Mouse (Mus musculus) brown adipose tissue, adult 24 weeks (tissue): Measurements from ENCODE around the gene Kazn. TPM values are rescaled to one million over a fixed set of nuclear protein-coding genes. Genes with fewer than 3 reads are reported as not detected.

Source experiments
- H3K27ac ChIP-seq: fragments of 200-500 bp; replicated peaks from 2 replicates; pipeline ENCODE4 v1.5.1; 2012; ENCODE audit warnings: low read depth, mild to moderate bottlenecking, low read length
- H3K4me1 ChIP-seq: fragments of 200-500 bp; 2 replicates; pipeline ENCODE4 v1.6.1; 2012; ENCODE audit warnings: low read length, mixed read lengths; ENCODE audit not compliant: control insufficient read depth, insufficient read depth, insufficient read length
- H3K4me3 ChIP-seq: fragments of 200-500 bp; 2 replicates; pipeline ENCODE4 v1.5.1; 2012; ENCODE audit warnings: low read depth, mild to moderate bottlenecking, low read length, moderate library complexity; ENCODE audit not compliant: insufficient read depth
- polyA plus RNA-seq: library from polyadenylated mRNA; stranded (reverse); fragments of >200 nt; gene quantifications from 2 replicates; pipeline ENCODE4 v1.2.4, GENCODE M21; 2012; ENCODE audit not compliant: missing spikeins, insufficient read depth, insufficient read length

The Kazn gene
- polyA plus RNA-seq, 1 experiment: 0.79 TPM

DNA sequence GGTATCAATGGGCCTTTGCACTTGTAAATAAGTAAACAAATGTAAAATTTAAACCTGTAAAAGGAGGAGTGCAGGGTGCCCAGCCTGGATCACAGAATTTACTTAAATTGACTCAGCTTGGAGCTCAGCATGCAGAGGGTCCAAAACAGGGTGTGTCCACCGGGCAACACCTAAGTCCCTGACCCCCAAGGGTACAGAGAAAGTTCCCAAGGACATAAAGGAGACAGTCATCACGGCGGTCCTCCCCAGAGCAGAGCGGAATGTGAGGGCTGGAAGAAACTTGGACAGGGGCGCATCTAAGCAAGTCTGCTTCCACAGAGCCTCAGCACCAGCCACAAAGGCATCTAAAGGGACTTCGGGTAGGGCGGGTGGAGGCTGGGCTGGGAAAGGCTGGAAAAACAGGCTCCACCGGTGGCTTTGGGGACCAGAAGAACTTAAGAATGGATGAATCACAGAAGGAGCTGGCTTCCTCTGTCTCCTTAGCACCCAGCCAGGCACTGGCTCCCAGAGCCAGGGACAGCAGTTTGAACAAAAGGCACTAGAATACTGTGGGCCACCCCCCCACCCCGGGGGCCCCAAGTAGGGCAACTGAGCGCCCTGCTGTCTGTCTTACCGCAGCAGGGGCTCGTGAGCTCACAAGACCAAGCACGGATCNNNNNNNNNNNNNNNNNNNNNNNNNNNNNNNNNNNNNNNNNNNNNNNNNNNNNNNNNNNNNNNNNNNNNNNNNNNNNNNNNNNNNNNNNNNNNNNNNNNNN, 10.2 kb downstream of the Kazn start:
- H3K27ac ChIP-seq: no peak overlapping the region
- peaks cover 4% of the 10 kb centered on the region; the same call in 1 of the 2 replicates for H3K4me1 ChIP-seq
- H3K4me3 ChIP-seq: no peak overlapping the region

DNA sequence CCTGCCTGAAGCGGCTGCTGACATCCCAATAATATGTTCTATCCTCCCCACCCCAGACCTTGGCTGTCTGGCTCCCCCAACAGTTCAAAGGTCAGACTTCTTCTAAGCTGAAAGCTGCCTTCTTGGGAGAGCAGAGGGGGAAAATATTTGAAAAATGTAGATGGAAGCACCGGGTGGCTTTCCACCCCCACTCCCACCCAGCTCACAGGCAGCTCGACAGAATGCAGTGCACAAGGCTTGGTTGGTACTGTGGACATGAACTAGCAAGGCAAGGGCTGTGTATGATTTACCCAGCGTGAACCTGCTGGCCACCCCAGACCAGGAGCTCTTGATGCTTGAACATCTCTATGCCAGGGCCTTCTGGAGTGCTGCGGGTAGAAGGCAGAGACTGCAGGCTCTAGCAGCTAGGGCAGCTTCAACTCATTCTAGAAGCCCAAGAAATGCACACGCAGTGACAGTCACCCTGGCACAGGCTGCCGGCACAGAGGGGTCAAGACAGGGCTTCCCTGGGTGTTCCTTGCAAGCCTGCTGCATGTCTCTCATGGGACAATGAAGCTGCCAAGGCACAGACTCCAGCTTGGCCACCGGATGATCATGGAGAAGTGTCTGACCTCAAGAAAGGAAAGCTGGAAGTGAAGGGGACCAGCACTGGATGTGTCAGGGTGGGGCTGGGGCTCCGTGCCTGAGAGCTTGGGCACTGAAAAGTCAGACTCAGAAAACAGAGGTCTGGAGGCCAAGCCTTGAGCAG, 15.1 kb downstream of the Kazn start:
- peaks cover 5% of the 10 kb centered on the region; the same call in 1 of the 2 replicates for H3K4me1 ChIP-seq
- no peak overlapping the region for H3K27ac ChIP-seq

DNA sequence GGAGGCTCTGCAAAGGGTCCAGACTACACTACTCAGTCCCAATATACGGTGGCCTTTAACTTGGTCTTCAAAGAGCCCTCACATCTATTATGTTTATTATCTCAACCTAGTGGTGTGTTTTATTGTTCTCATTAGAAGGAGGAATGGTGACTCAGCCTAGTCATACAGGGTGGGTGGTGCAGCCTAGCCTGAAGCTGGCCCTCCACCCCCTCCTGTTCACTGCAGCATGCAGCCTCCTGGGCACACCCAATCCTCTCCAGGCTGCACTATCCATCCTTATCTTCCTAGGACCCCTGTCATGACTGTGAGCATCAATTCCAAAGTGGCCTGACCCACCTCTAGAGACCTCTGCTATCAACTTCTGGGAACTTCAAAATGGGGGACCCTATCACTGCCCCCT, 16.8 kb downstream of the Kazn start:
- H3K4me3 ChIP-seq: no peak overlapping the region
- H3K4me1 ChIP-seq: peaks cover 5% of the 10 kb centered on the region; the same call in 1 of the 2 replicates
- H3K27ac ChIP-seq: no peak overlapping the region

More for the DNA sequence above, 15.1 kb downstream of the Kazn start:
- no peak overlapping the region for H3K4me3 ChIP-seq

DNA sequence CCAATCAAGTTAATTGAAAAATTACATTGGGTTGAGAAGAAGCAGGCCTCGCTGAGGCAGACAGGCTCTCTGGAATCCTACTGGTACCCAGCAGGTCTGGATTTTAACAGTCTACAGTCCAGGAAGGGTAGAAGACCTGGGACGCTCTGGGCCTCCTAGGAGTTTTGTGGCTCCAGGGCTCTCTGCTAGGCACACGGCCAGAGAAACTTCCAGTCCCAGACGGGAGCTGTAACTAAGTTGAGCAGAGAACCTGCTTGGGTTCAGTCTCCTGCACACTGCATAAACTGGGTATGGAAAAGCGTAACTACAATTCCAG, 17.5 kb downstream of the Kazn start:
- peaks cover 5% of the 10 kb centered on the region; the same call in 1 of the 2 replicates for H3K4me1 ChIP-seq
- no peak overlapping the region for H3K4me3 ChIP-seq
- no peak overlapping the region for H3K27ac ChIP-seq

DNA sequence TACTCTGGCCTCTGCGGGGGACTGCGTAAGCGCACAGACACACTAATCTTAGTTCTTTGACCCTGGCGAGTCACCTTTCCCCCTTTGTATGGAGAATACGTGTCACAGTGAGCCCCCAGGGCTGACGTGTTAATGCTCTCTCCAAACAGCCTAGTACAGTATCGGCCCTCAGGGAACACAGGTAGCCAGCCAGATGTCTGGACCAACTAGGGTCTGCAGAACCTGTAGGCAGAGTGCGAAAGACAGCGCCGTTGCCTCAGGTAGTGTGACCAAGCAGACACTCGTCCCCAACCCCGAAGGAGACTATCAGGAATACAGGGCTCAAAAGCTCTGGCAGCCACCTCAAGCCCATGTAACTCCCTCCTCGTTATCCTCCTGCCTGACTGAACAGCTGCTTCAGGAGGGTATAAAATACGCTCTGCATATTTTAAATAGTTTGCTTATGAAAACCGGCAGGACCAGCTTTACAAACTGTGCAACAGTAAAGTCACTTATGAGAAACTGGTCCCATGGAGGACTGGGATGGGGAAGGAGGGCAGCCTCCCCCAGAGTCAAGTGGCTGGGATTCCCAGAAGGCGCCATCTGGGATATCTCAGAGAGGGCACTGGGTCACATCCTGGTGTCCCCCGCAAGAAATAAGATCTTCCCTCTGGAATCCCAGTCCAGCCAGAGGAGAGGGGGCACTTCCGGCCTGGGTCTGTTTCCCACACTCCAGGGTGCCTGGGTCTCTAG, 18.0 kb downstream of the Kazn start:
- H3K27ac ChIP-seq: no peak overlapping the region
- no peak overlapping the region for H3K4me3 ChIP-seq
- peaks cover 5% of the 10 kb centered on the region; the same call in 1 of the 2 replicates for H3K4me1 ChIP-seq

DNA sequence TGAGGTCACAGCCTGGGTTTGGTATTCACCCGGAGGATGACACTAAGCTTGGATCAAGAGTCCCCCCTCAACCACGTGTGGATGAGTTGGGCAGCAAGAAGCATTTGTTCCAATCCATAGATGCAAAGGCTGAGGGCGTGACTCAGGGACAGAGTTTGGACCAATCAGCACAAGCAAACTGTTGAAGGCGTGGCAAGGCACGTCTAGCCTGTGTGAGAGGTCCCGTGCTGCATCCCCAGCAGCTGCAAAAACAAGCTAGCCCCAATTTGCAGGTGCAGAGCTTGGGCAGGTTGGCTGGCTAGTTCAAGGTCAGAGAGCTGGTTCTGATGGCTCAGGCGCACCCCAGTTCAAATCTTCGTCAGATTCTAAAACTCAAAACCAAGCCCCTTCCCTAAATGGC, 20.2 kb downstream of the Kazn start:
- H3K27ac ChIP-seq: no peak overlapping the region
- H3K4me3 ChIP-seq: no peak overlapping the region
- peaks cover 1% of the 10 kb centered on the region; the same call in 1 of the 2 replicates for H3K4me1 ChIP-seq

DNA sequence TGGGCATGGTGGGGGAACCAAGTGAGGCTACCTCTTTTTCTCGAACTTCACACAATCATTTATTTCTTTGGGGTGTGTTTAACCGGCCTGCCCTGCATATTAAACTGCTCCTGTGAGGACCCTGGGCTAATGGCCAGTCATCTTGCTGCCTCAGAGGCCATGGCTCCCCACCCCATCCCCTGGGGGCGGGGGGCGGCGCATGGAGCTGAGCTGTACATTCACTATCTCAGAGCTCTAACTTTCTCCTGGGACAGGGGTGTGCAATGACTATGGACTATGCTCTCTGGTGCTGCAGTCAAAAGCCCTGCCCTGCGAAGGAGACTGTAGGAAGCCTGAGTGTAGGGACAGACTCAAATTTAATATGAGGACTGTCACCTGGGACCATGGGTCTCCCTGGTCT, 22.2 kb downstream of the Kazn start:
- no peaks in the 10 kb centered on the region for H3K4me1 ChIP-seq
- H3K4me3 ChIP-seq: no peak overlapping the region
- H3K27ac ChIP-seq: no peak overlapping the region

DNA sequence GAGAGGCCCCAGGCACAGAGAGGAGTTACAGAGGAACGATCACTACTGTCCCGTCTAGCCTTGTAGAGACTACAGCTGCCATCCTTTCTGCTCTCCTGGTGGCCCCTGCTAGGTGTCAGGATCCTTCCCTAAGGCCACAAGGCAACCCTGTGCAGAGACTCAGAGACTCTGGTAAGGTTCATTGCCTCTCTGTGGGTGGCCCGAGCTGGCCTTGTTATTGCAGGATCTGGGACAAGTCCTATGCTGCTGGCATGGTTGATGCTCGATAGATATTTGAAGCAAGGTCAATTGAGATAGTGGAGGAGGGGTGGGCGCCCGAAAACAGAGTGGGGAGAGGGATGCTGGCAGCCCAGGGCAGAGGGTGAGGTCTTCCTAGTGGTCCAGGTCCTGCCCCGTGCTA, 23.4 kb downstream of the Kazn start:
- no peak overlapping the region for H3K4me3 ChIP-seq
- no peaks in the 10 kb centered on the region for H3K4me1 ChIP-seq
- no peak overlapping the region for H3K27ac ChIP-seq

DNA sequence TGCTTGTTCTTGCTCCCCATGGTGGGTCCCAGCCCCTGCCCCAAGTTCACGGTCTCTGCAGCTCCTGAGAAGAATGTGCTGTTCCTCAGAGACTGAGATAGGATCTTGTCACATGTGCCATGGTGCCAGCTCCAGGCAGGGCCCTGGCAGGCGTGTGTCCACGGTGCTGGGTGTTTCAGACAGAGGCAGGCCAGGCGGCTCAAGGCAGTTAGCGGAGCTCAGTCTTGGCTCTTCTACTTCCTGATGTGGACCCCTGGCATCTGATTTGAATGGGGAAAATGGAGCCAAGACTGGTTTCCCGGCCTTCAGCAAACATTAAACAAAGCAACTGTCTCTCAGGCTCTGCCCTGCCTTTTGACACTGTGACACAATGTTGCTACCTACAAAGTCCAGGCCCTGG, 24.7 kb downstream of the Kazn start:
- H3K4me3 ChIP-seq: no peak overlapping the region
- no peak overlapping the region for H3K27ac ChIP-seq
- H3K4me1 ChIP-seq: no peaks in the 10 kb centered on the region

DNA sequence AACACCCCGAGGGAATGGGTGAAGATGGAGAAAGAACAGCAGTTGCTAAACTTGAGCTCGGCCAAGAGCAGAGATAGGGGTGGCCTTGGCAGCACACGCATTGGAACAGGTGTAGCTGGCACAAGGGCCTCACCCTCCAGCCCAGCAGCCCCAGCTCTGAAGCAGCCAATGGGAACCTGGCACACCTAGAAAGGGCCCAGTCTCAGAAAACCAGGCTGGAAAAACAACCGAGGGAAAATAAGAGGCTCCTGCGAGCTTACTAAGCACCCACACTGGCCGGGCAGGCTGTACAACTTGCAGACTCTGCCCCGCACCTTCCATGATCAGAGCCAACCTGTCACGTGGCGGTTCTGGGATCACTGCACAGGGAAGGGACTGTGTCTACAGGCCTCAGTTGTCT, 26.8 kb downstream of the Kazn start:
- no peaks in the 10 kb centered on the region for H3K4me1 ChIP-seq
- H3K4me3 ChIP-seq: no peak overlapping the region
- H3K27ac ChIP-seq: no peak overlapping the region

DNA sequence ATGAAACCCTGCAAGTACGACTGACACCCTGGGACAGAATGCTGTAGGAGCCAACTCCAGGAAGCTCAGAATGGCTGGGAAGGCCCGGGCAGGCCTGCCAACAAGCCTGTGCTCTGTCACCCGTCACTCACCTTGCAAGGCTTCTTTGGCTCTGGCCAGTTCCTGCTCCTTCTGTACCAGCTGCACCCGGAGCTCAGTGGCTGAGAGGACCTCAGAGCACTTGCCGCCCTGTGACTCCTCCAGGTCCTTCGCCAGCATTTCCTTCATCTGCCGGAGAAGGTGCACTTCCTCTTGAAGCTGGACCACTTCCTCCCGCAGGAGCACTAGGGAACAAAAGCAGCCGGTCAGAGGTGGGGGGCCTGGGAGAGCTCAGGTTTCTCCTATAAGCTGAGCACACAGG, 29.3 kb downstream of the Kazn start:
- Histone ChIP-seq H3K4me3 (no peak overlapping the region), H3K27ac (no peak overlapping the region), H3K4me1 (no peaks in the 10 kb centered on the region)

DNA sequence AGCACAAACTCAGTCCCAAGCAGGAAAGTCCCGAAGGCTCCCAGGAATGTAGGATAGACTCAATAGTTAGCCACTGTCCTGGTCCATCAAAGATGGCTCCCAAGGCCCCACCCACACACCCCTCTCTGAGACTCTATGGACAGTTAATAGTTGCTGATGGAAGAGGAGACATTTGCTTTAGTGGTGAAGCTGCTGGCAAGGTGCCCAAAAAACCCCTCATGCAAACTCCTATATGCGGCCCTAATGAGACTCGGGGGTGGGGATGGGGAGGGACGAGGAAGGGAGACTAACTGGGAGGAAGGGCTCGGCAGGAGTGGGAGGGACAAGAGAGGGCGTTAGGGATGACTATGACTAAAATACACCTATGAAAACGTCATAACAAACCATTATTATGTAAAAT, 29.7 kb downstream of the Kazn start:
- H3K4me3 ChIP-seq: no peak overlapping the region
- no peaks in the 10 kb centered on the region for H3K4me1 ChIP-seq
- H3K27ac ChIP-seq: no peak overlapping the region

DNA sequence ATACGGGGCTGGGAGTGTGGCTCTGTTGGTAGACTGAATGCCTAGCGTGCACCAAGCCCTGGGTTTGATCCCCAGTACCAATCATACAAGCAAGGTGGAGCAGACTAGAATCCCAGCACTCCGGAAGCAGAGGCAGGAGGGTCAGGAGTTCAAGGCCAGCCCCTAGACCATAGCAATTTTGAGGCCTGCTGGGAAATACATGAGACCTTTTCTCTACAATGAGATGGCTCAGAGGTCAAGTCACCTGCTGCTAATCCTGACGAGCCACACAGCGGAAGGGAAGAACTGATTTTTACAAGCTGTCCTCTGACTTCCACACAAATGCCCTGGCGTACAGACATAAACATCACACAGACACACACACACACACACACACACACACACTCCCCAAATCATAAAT, 33.5 kb downstream of the Kazn start:
- H3K27ac ChIP-seq: no peak overlapping the region

DNA sequence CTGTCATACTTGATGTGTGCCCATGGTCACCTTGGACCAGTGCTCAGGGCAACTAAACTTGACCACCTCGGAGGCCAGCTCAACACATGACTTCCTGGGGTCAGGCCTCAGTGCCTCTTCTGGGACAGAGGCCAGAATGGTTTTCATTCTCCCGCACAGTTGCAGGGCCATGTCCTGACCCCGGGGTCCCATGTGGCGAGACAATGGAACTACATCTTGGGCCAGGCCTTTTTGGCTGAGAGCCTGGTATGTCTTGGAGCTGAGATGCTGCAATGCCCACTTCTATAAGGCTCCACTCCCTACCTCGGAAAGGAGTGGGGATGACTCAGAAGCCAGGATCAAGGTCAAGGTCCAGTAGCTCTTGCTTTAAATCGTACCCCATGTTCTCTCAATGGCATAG, 42.6 kb downstream of the Kazn start:
- Histone ChIP-seq H3K4me1 (peaks cover 10% of the 10 kb centered on the region), H3K27ac (no peak overlapping the region), H3K4me3 (no peak overlapping the region)

More for the DNA sequence above, 33.5 kb downstream of the Kazn start:
- no peaks in the 10 kb centered on the region for H3K4me1 ChIP-seq
- H3K4me3 ChIP-seq: no peak overlapping the region

DNA sequence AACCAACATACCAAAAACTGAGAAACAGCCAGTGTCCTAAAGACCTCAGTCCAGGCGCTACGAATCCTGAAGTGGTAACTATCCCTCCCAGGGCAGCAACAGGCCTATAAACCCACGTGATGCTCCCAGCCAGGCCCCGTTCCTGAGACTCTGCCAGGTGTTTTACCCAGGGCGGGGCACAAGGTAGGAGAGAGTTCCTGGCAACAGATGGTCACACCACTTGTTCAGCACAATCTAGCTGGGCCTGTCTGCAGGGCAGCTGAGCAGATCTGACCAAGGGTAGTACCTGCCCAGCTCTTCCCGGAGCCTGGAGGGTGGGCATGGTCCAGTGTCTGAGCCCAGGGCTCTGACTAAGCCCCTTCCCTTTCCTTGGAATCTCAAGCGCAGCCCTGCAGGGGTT, 45.4 kb downstream of the Kazn start:
- Histone ChIP-seq H3K4me1 (peaks cover 10% of the 10 kb centered on the region), H3K4me3 (no peak overlapping the region), H3K27ac (no peak overlapping the region)
